Mouse (Mus musculus): Measurements from ENCODE around the gene Dusp12. TPM values are rescaled to one million over a fixed set of nuclear protein-coding genes. Genes with fewer than 3 reads are reported as not detected.
A peak's percentile ranks its signal among the peaks of the same experiment; 100 is the strongest.

Gene Dusp12
- polyA plus RNA-seq, 1 experiment from 2014 or later: 29.3 TPM

DNA sequence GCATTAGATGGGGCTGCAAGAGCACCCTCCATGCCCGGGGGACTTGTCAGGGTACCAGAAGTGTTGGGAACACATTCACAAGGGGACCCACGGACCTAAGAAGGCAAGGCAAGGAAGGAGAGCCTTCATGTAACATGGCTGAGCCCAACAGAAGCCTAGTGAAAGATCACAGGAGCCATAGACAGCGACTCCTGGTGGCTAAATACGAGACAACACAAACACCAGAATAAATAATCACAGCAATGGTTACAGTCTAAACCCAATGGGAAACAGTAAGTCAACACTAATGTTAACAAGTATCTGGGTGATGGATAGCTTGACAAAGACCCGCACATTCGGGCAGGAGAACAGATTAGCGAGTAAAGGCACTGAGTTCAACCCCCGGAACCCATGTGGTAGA is 41.0 kb downstream of the Dusp12 start:
- 54% methylated on average over 8 of the region's 8 CpGs for WGBS
- H3K4me1 ChIP-seq (replicated peaks; ENCODE audit: control insufficient read depth, insufficient read depth, low read length): no peaks in the 10 kb centered on the region
- no peak overlapping the region for H3K4me3 ChIP-seq (ENCODE audit: low read depth, low read length)
- no peak overlapping the region for H3K9ac ChIP-seq (ENCODE audit: low read length)
- H3K27me3 ChIP-seq (ENCODE audit: control insufficient read depth, insufficient read depth, low read length): no peaks in the 10 kb centered on the region
- ATAC-seq (replicated peaks; ENCODE audit: low FRiP score) (no peak), DNase-seq (ENCODE audit: low spot score) (peak; percentile 62)
- no peaks in the 10 kb centered on the region for H3K9me3 ChIP-seq (ENCODE audit: control insufficient read depth, low read length)
- H3K36me3 ChIP-seq (ENCODE audit: control insufficient read depth, insufficient read depth, low read length): no peaks in the 10 kb centered on the region
- H3K27ac ChIP-seq (ENCODE audit: low read depth, low read length): no peak overlapping the region
- no peak overlapping the region for H3K4me2 ChIP-seq (ENCODE audit: low read depth, low read length, severe bottlenecking)

DNA sequence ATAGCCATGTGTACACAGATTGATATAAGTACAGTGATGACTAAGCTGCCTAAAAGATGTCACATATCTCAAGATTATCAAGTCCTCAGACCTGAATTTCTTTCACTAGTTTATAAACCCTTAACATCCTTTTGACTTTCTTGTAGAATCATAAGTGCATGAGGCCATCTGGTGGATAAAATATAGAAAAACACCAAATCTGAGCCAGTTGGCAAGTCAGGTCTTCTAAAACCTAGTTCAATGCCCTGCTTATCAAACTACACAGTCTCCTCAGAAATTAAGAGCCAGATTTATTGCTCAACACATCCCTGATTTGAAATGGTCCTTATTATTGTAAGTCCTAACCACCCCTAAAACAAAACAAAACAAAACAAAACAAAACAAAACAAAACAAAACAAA is 45.7 kb downstream of the Dusp12 start:
- DNase-seq (ENCODE audit: low spot score) (no peak), ATAC-seq (replicated peaks; ENCODE audit: low FRiP score) (no peak)
- no peaks in the 10 kb centered on the region for H3K36me3 ChIP-seq (ENCODE audit: control insufficient read depth, insufficient read depth, low read length)
- no peaks in the 10 kb centered on the region for H3K27me3 ChIP-seq (ENCODE audit: control insufficient read depth, insufficient read depth, low read length)
- no peaks in the 10 kb centered on the region for H3K9me3 ChIP-seq (ENCODE audit: control insufficient read depth, low read length)
- no peak overlapping the region for H3K4me3 ChIP-seq (ENCODE audit: low read depth, low read length)
- H3K9ac ChIP-seq (ENCODE audit: low read length): no peak overlapping the region
- no peak overlapping the region for H3K27ac ChIP-seq (ENCODE audit: low read depth, low read length)
- H3K4me1 ChIP-seq (replicated peaks; ENCODE audit: control insufficient read depth, insufficient read depth, low read length): no peaks in the 10 kb centered on the region
- no peak overlapping the region for H3K4me2 ChIP-seq (ENCODE audit: low read depth, low read length, severe bottlenecking)

DNA sequence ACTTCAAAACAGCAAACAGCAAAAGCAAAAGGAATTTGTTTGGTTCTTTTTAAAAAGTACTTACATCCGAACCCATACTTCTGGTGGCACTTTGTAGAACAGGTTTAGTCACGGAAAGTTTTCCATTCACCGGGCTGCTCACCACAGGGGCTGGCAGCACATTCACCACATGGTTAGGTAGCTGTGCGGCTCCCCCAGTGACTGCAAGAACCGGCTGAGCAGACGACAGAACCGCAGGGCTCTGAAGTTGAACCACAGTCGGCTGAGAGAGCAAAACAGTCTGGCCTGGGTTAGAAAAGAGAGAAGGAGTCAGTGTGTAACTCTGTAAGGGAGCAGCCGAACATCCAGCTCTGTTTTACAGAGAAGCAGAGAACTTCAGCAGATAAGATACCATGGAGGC is 50.6 kb downstream of the Dusp12 start:
- Histone ChIP-seq H3K9me3 (ENCODE audit: control insufficient read depth, low read length) (no peaks in the 10 kb centered on the region), H3K4me3 (ENCODE audit: low read depth, low read length) (no peak overlapping the region), H3K9ac (ENCODE audit: low read length) (no peak overlapping the region), H3K4me1 (replicated peaks; ENCODE audit: control insufficient read depth, insufficient read depth, low read length) (no peaks in the 10 kb centered on the region), H3K27ac (ENCODE audit: low read depth, low read length) (no peak overlapping the region), H3K36me3 (ENCODE audit: control insufficient read depth, insufficient read depth, low read length) (no peaks in the 10 kb centered on the region), H3K27me3 (ENCODE audit: control insufficient read depth, insufficient read depth, low read length) (no peaks in the 10 kb centered on the region), H3K4me2 (ENCODE audit: low read depth, low read length, severe bottlenecking) (no peak overlapping the region)
- ATAC-seq (replicated peaks; ENCODE audit: low FRiP score) (no peak), DNase-seq (ENCODE audit: low spot score) (no peak)
- 86% methylated on average over 9 of the region's 9 CpGs for WGBS

DNA sequence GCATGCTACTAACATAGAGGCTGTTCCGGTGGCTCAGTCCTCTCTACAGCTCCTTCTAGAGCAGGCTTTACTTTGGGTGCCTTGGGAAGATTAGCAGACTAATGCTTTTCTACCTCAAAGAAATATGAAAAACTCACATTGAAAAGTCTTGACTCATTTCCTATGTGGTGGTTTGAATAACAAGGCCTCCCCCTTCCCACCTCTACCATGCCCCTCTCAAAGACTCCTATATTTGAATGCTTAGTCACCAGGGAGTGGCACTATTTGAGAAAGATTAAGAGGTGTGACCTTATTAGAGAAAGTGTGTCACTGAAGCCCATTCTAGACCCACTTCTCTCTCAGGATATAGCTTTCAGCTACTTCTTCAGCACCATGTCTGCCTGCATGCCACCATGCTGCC is 55.6 kb downstream of the Dusp12 start:
- Histone ChIP-seq H3K9me3 (ENCODE audit: control insufficient read depth, low read length) (no peaks in the 10 kb centered on the region), H3K4me3 (ENCODE audit: low read depth, low read length) (no peak overlapping the region), H3K4me1 (replicated peaks; ENCODE audit: control insufficient read depth, insufficient read depth, low read length) (no peaks in the 10 kb centered on the region), H3K27ac (ENCODE audit: low read depth, low read length) (no peak overlapping the region), H3K9ac (ENCODE audit: low read length) (no peak overlapping the region), H3K36me3 (ENCODE audit: control insufficient read depth, insufficient read depth, low read length) (no peaks in the 10 kb centered on the region), H3K27me3 (ENCODE audit: control insufficient read depth, insufficient read depth, low read length) (no peaks in the 10 kb centered on the region), H3K4me2 (ENCODE audit: low read depth, low read length, severe bottlenecking) (no peak overlapping the region)
- ATAC-seq (replicated peaks; ENCODE audit: low FRiP score) (no peak), DNase-seq (ENCODE audit: low spot score) (no peak)
- WGBS: 100% methylated on average over 1 of the region's 1 CpGs

DNA sequence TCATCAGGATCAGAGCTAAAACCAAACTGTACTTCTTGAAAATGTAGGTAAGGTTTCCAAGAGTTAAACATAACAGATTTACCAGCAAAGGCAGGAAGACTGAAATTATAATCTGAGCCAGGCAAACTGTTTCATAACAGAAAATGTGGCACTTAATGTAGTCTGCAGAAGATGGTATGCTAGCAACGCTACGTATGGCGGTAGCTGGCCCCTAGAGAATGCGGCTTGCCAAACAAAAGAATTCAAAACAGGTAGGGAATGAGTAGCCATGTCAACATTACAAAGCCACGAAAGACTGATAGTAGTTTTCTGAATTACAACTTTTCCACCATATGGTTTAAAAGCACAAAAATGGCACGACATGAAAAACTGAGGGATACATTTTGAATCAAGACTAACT is 56.0 kb downstream of the Dusp12 start:
- H3K9ac ChIP-seq (ENCODE audit: low read length): no peak overlapping the region
- 89% methylated on average over 6 of the region's 6 CpGs for WGBS
- ATAC-seq (replicated peaks; ENCODE audit: low FRiP score) (no peak), DNase-seq (ENCODE audit: low spot score) (no peak)
- H3K4me3 ChIP-seq (ENCODE audit: low read depth, low read length): no peak overlapping the region
- H3K9me3 ChIP-seq (ENCODE audit: control insufficient read depth, low read length): no peaks in the 10 kb centered on the region
- H3K27me3 ChIP-seq (ENCODE audit: control insufficient read depth, insufficient read depth, low read length): no peaks in the 10 kb centered on the region
- H3K4me2 ChIP-seq (ENCODE audit: low read depth, low read length, severe bottlenecking): no peak overlapping the region
- no peak overlapping the region for H3K27ac ChIP-seq (ENCODE audit: low read depth, low read length)
- no peaks in the 10 kb centered on the region for H3K36me3 ChIP-seq (ENCODE audit: control insufficient read depth, insufficient read depth, low read length)
- H3K4me1 ChIP-seq (replicated peaks; ENCODE audit: control insufficient read depth, insufficient read depth, low read length): no peaks in the 10 kb centered on the region

Other genes starting within 250 kb of the Dusp12 start
- gene Olfml2b, start 241.0 kb downstream of the Dusp12 start, polyA plus RNA-seq (2014; fragmentation: Nextera tagmentation; extraction: Ambion mirVana): 4.4 and 6.0 TPM in 2 replicates
- gene Atf6, start 17.8 kb downstream of the Dusp12 start, polyA plus RNA-seq (2014; fragmentation: Nextera tagmentation; extraction: Ambion mirVana): 8.9 and 9.8 TPM in 2 replicates
- gene Gm26620, start 475 bp downstream of the Dusp12 start, polyA plus RNA-seq (2014; fragmentation: Nextera tagmentation; extraction: Ambion mirVana): 0.37 TPM in 1 of 2 replicates, not detected in the other
- not detected in 2 replicates for gene Fcrlb, start 27.4 kb upstream of the Dusp12 start, polyA plus RNA-seq (2014; fragmentation: Nextera tagmentation; extraction: Ambion mirVana)
- gene Fcrla, start 42.0 kb upstream of the Dusp12 start, polyA plus RNA-seq (2014; fragmentation: Nextera tagmentation; extraction: Ambion mirVana): not detected in 2 replicates
- gene Fcgr2b, start 91.0 kb upstream of the Dusp12 start, polyA plus RNA-seq (2014; fragmentation: Nextera tagmentation; extraction: Ambion mirVana): 0.31 TPM in 1 of 2 replicates, not detected in the other
- gene Fcgr4, start 133.4 kb upstream of the Dusp12 start, polyA plus RNA-seq (2014; fragmentation: Nextera tagmentation; extraction: Ambion mirVana): 0.21 and 0.35 TPM in 2 replicates
- 4.3 TPM in 2 replicates for gene Fcgr3, start 179.4 kb upstream of the Dusp12 start, polyA plus RNA-seq (2014; fragmentation: Nextera tagmentation; extraction: Ambion mirVana)
- 1.5 and 2.9 TPM in 2 replicates for gene Cfap126, start 228.4 kb upstream of the Dusp12 start, polyA plus RNA-seq (2014; fragmentation: Nextera tagmentation; extraction: Ambion mirVana)